Mouse (Mus musculus) right cerebral cortex, postnatal 14 days (tissue): Measurements from ENCODE around the gene Trim29.

Source experiments
- DNase-seq: peaks from one replicate; pipeline ENCODE4 v3.0.0; 2022

Gene Trim29

GRCm38 (mm10) chr9:43310538-43310937 lies at the start of gene Trim29:
Gene Trim29, plus strand, starts transcription at chr9:43310848.
- DNase-seq: no peak

- DNase-seq: no peak
These were observed 49.3 kb upstream of the Trim29 start for GRCm38 (mm10) chr9:43261124-43261907.

- DNase-seq: no peak
These were observed 48.7 kb upstream of the Trim29 start for GRCm38 (mm10) chr9:43261941-43262340.

GRCm38 (mm10) chr9:43262390-43262789 lies 48.3 kb upstream of the Trim29 start:
- no peak for DNase-seq

GRCm38 (mm10) chr9:43262811-43263550 lies 47.7 kb upstream of the Trim29 start:
- DNase-seq: no peak

GRCm38 (mm10) chr9:43263946-43264451 lies 46.6 kb upstream of the Trim29 start:
- DNase-seq: no peak

- DNase-seq: no peak
These were observed 45.5 kb upstream of the Trim29 start for GRCm38 (mm10) chr9:43265194-43265593.

- no peak for DNase-seq
These were observed 43.3 kb upstream of the Trim29 start for GRCm38 (mm10) chr9:43267357-43267756.

- no peak for DNase-seq
These were observed 41.5 kb upstream of the Trim29 start for GRCm38 (mm10) chr9:43269166-43269565.

- DNase-seq: no peak
These were observed 39.9 kb upstream of the Trim29 start for GRCm38 (mm10) chr9:43270723-43271252.

GRCm38 (mm10) chr9:43271761-43272518 lies 38.7 kb upstream of the Trim29 start:
- DNase-seq: no peak

- no peak for DNase-seq
These were observed 36.9 kb upstream of the Trim29 start for GRCm38 (mm10) chr9:43273735-43274134.

GRCm38 (mm10) chr9:43284284-43284683 lies 26.4 kb upstream of the Trim29 start:
- peak; percentile 75 for DNase-seq

- no peak for DNase-seq
These were observed 25.4 kb upstream of the Trim29 start for GRCm38 (mm10) chr9:43285281-43285680.

- DNase-seq: peak; percentile 71
These were observed 23.8 kb upstream of the Trim29 start for GRCm38 (mm10) chr9:43286870-43287269.

- DNase-seq: no peak
These were observed 17.6 kb upstream of the Trim29 start for GRCm38 (mm10) chr9:43293058-43293457.

- DNase-seq: no peak
These were observed 10.3 kb upstream of the Trim29 start for GRCm38 (mm10) chr9:43300394-43300793.

- DNase-seq: no peak
These were observed 7.7 kb upstream of the Trim29 start for GRCm38 (mm10) chr9:43302989-43303388.

- DNase-seq: no peak
These were observed 4.8 kb upstream of the Trim29 start for GRCm38 (mm10) chr9:43305882-43306281.

GRCm38 (mm10) chr9:43309087-43309872 lies 1.4 kb upstream of the Trim29 start:
- DNase-seq: no peak

GRCm38 (mm10) chr9:43312190-43312589 lies 1.5 kb downstream of the Trim29 start:
- no peak for DNase-seq

GRCm38 (mm10) chr9:43313805-43314204 lies 3.2 kb downstream of the Trim29 start:
- no peak for DNase-seq
